Mouse (Mus musculus): ENCODE measurements around the gene Ehbp1l1. TPM values are rescaled to one million over a fixed set of nuclear protein-coding genes. Genes with fewer than 3 reads are reported as not detected.

Gene Ehbp1l1
- total RNA-seq, 2 experiments from 2014 or later, result 235 to 261 TPM

GRCm38 (mm10) chr19:5713730-5714129 is 12.4 kb downstream of the Ehbp1l1 start:
- DNase-seq, result peak; percentile 72 to 82
- intact Hi-C loops (cut with DNase I), result no loop called here

DNA sequence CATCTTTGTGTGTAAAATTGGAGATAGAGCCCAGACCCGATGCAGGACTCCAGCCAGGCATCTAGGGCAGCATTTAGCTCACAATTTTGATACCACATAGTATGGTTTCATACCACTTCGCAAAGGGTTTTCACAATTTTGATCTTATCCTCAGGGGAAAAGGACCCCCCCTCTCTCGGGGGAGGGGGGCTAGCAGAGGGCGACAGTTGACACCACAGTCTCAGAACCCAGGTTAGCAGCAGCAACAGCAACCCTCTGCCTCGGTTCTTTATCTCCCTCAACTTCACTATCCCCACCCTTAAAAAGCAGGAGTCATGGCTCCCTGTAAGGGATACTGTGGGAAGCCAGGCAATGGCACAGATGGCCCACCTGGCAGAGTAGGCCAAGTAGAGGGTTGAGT is 12.9 kb downstream of the Ehbp1l1 start:
- intact Hi-C loops (cut with DNase I), result no loop called here
- no peak for DNase-seq

DNA sequence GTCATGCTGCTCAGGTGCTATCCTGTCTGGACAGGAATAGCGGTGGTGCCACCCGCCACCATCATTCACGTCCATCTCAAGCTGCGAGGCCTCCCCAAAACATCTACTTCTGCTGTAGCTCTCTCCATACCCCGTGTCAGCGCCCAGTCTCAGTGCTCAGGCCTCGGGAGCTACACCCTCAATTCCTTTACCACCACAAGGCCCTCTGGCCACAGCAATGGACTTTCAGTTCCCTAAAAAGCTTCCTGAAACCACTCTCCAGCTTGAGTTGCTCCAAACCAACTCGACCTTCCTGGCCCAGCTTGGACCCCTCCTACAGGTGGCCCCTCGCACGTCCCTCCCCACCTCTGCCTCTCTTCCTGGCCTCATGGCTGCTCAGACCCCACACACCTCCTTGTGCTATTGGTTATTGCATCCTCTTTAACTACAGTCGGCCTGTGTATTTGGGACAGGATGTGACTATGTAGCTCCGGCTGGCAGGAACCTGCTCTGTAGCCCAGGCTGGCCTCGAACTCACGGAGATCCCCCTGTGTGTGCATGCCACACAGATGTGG is 14.1 kb downstream of the Ehbp1l1 start:
- intact Hi-C loops (cut with DNase I), result loop anchor here (1.0 to 2.0 kb wide), 2 partner anchors 16 to 69 kb away; no protein-coding TSS in a partner anchor
- DNase-seq, result peak in 1 of 2 experiments; percentile 24

DNA sequence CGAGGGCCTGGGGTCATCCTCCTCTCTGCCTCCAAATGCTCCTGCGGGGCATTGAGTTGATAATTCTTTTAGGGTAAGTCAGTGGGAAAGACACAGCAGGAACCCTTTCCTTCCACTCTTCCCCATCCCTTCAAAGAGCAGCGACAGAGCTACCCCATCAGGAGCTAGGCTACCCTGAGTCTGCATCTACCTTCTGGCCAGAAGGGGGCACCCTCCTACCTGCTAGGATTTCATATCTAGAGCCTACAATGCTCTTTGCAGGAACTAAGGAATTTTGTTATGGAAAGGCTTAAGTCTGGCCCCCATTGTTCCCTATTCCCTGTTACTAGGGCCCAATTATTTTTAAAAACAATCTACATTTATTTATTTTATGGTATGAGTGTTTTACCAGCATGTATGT is 14.9 kb downstream of the Ehbp1l1 start:
- peak; percentile 57 to 76 for DNase-seq
- intact Hi-C loops (cut with DNase I), result loop anchor here (1.0 to 2.0 kb wide), 2 partner anchors 17 to 70 kb away; no protein-coding TSS in a partner anchor

- intact Hi-C loops (cut with DNase I), result loop anchor here (2.0 kb wide), 1 partner anchor 70 kb away; no protein-coding TSS in a partner anchor
- no peak for DNase-seq
Observed at GRCm38 (mm10) chr19:5710581-5710980, 15.5 kb downstream of the Ehbp1l1 start.

DNA sequence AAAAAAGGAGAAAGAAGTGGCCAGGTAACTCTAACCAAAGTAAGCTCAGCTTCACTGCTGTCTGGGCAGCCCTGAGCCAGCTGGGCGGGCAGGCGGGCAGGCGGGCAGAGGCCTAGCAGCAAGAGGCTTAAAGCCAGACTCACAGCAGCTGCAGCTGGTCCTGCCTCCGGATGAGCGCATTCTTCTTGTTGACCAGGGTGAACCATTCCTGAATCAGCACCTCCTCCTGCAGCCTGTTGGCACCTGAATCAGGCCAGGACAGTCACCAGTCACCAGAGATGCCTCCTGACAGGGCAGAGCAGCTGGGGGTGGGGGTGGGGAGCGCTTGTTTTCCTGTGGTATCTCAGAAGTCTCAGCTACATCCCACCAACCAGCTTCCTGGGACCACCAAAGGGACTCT is 16.0 kb downstream of the Ehbp1l1 start:
- DNase-seq, result no peak
- intact Hi-C loops (cut with DNase I), result loop anchor here (2.0 kb wide), 1 partner anchor 71 kb away; no protein-coding TSS in a partner anchor

- intact Hi-C loops (cut with DNase I), result no loop called here
- no peak for DNase-seq
Observed at GRCm38 (mm10) chr19:5704801-5705571, 21.1 kb downstream of the Ehbp1l1 start.

DNA sequence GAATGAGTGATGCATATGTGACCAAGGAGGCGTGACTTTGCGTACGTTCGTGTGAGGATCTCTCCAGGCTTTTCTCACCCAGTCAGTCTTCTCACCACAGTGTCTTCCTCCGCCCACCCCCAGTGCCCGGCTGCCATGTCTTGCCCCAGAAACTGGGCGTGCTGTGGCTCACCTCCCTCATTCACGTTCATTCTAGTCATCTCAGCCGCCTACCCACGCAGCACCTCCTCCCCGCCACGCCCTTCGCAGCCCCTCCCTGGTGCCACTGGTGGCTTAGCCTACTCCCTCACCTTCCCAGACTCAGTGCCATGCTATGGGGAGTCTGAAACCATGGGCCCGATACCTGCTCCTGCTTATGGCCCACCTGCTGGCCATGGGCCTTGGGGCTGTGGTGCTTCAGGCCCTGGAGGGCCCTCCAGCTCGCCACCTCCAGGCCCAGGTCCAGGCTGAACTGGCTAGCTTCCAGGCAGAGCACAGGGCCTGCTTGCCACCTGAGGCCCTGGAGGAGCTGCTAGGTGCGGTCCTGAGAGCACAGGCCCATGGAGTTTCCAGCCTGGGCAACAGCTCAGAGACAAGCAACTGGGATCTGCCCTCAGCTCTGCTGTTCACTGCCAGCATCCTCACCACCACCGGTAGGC is 21.8 kb downstream of the Ehbp1l1 start, which contains the start of gene Kcnk7:
Gene Kcnk7 (plus strand): TSS at position 205 of the 638 bp plus-strand sequence.
- no peak for DNase-seq
- intact Hi-C loops (cut with DNase I), result no loop called here

DNA sequence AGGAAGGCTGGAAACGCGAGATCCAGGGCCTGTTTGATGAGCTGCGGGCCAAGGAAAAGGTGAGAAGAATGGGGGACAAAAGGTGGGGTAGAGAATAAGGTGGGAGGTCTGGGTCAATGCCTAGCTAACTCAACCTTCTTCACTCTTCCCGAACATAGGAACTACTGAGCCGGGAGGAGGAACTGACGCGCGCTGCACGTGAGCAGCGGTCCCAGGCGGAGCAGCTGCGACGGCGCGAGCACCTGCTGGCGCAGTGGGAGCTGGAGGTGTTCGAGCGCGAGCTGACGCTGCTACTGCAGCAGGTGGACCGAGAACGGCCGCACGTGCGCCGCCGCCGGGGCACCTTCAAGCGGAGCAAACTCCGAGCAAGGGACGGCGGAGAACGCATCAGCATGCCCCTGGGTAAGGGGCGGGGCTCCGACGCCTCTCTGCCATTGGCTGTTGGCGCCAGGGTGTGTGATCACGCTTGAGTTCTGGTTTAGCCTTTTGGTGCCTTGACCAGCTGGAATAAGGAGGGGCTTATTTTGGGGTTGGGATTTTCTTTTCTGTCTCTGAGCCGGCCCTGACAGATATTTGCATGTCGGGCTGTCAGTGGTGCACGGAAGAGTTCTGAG is 30.2 kb downstream of the Ehbp1l1 start:
- intact Hi-C loops (cut with DNase I), result no loop called here
- DNase-seq, result no peak

- no peak for DNase-seq
Observed at GRCm38 (mm10) chr19:5693801-5694200, 32.3 kb downstream of the Ehbp1l1 start.

GRCm38 (mm10) chr19:5692913-5693396 is 33.2 kb downstream of the Ehbp1l1 start:
- DNase-seq, result no peak
- intact Hi-C loops (cut with DNase I), result loop anchor here (5.0 kb wide), 1 partner anchor 34 kb away; the partner anchor contains the start of genes Ehbp1l1 and Fam89b

More at GRCm38 (mm10) chr19:5693801-5694200, 32.3 kb downstream of the Ehbp1l1 start:
- intact Hi-C loops (cut with DNase I), result loop anchor here (5.0 kb wide), 1 partner anchor 34 kb away; the partner anchor contains the start of genes Ehbp1l1 and Fam89b

GRCm38 (mm10) chr19:5692086-5692912 is 33.8 kb downstream of the Ehbp1l1 start:
- intact Hi-C loops (cut with DNase I), result loop anchor here (5.0 kb wide), 1 partner anchor 35 kb away; the partner anchor contains the start of genes Ehbp1l1 and Fam89b

DNA sequence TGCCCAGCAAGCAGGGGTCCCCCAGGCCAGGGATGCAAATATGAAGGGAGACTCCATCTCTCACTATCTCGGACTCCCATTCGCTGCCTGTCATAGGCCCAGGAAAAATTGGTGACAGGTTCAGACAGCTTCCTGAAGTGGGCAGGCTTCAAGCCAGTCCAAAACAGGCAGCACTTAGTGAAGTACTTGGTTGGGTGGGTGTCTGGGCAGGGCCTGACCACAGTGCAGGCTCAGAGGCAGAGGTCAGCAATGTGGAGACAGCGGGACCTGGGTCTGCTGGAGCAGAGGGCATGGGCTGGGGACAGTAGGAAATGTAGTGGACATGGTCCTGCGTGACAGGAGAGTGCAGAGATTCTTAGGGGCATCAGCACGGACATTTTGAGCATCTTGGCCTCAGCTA is 34.5 kb downstream of the Ehbp1l1 start:
- no peak for DNase-seq
- intact Hi-C loops (cut with DNase I), result loop anchor here (5.0 kb wide), 1 partner anchor 36 kb away; the partner anchor contains the start of genes Ehbp1l1 and Fam89b

More at GRCm38 (mm10) chr19:5692086-5692912, 33.8 kb downstream of the Ehbp1l1 start:
- DNase-seq, result peak in 1 of 2 experiments; percentile 51

DNA sequence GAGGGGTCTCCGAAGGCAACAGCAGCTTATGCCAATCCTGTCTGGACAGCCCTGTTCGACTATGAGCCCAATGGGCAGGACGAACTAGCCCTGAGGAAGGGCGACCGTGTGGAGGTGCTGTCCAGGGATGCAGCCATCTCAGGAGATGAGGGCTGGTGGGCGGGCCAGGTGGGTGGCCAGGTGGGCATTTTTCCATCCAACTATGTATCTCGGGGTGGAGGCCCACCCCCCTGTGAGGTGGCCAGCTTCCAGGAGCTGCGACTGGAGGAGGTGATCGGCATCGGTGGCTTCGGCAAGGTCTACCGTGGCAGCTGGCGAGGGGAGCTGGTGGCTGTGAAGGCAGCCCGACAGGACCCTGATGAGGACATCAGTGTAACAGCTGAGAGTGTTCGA is 35.8 kb downstream of the Ehbp1l1 start:
- no peak for DNase-seq
- intact Hi-C loops (cut with DNase I), result loop anchor here (5.0 kb wide), 1 partner anchor 37 kb away; the partner anchor contains the start of genes Ehbp1l1 and Fam89b

- intact Hi-C loops (cut with DNase I), result loop anchor here (5.0 kb wide), 1 partner anchor 38 kb away; the partner anchor contains the start of genes Ehbp1l1 and Fam89b
Observed at GRCm38 (mm10) chr19:5689565-5690342, 36.4 kb downstream of the Ehbp1l1 start.

GRCm38 (mm10) chr19:5689088-5689428 is 37.1 kb downstream of the Ehbp1l1 start:
- DNase-seq, result no peak
- intact Hi-C loops (cut with DNase I), result no loop called here

More at GRCm38 (mm10) chr19:5689565-5690342, 36.4 kb downstream of the Ehbp1l1 start:
- DNase-seq, result peak; percentile 78 to 80

- peak; percentile 95 to 98 for DNase-seq
- intact Hi-C loops (cut with DNase I), result no loop called here
Observed at GRCm38 (mm10) chr19:5688200-5689087, 37.7 kb downstream of the Ehbp1l1 start, which contains the start of the genes Map3k11 and Pcnx3. TSS of gene Map3k11 (plus strand) at chr19:5688742. TSS of gene Pcnx3 (minus strand) at chr19:5688908.

Data from gastrocnemius, postnatal 36 days (tissue).